Mouse (Mus musculus) forebrain, embryonic 10.5 days (tissue): ENCODE results near the gene Aim2. TPM values are rescaled to one million over a fixed set of nuclear protein-coding genes. Genes with fewer than 3 reads are reported as not detected.
"Not testable (repeated sequence)": the region's sequence is repeated elsewhere in the genome, so short reads cannot be mapped to it uniquely, and the experiment has no call there.

Experiments
- DNase-seq: peaks from one replicate; pipeline ENCODE4 v3.0.0-alpha.2; 2017; ENCODE audit warnings: low spot score; ENCODE audit errors: extremely low spot score
- H3K27ac ChIP-seq: fragments of 300-500 bp; sonication (generic); 2 replicates; pipeline ENCODE4 v1.5.1; 2016; ENCODE audit warnings: mild to moderate bottlenecking
- H3K27me3 ChIP-seq: fragments of 300-500 bp; sonication (generic); 2 replicates; pipeline ENCODE4 v1.6.1; 2016; ENCODE audit warnings: mild to moderate bottlenecking; ENCODE audit not compliant: poor library complexity, severe bottlenecking
- H3K36me3 ChIP-seq: fragments of 300-500 bp; sonication (generic); replicated peaks from 2 replicates; pipeline ENCODE4 v1.6.1; 2016; ENCODE audit warnings: mild to moderate bottlenecking, moderate library complexity
- H3K4me1 ChIP-seq: fragments of 300-500 bp; sonication (generic); 2 replicates; pipeline ENCODE4 v1.6.1; 2016
- H3K4me3 ChIP-seq: fragments of 300-500 bp; sonication (generic); 2 replicates; pipeline ENCODE4 v1.5.1; 2016; ENCODE audit warnings: mild to moderate bottlenecking, moderate library complexity
- H3K9me3 ChIP-seq: fragments of 300-500 bp; sonication (generic); 2 replicates; pipeline ENCODE4 v1.6.1; 2016; ENCODE audit warnings: mild to moderate bottlenecking, moderate library complexity
- WGBS: fragments of 180-500 bp; shearing (Covaris S2); methylation state at CpG from one replicate; pipeline ENCODE4 v1.1.7; 2016; 5-methylcytosine and 5-hydroxymethylcytosine counted together
- polyA plus RNA-seq: library from polyadenylated mRNA; unstranded; fragments of >200 nt; fragmentation: Nextera tagmentation; extraction: Ambion mirVana; gene quantifications from 2 replicates; pipeline ENCODE4 v1.2.1, GENCODE M21; 2016

Gene Aim2
- polyA plus RNA-seq, 1 experiment from 2014 or later: 6.4 TPM

- DNase-seq: no peak
- WGBS: 89% methylated on average over 5 of the region's 5 CpGs
- no peaks in the 10 kb centered on the region for H3K27me3 ChIP-seq
- no peak overlapping the region for H3K4me3 ChIP-seq
- H3K9me3 ChIP-seq: no peaks in the 10 kb centered on the region
- H3K27ac ChIP-seq: no peak overlapping the region
- no peaks in the 10 kb centered on the region for H3K4me1 ChIP-seq
- no peaks in the 10 kb centered on the region; the same call in 1 of the 2 replicates for H3K36me3 ChIP-seq
Observed at GRCm38 (mm10) chr1:173451665-173452064, 101.0 kb downstream of the Aim2 start.

DNA sequence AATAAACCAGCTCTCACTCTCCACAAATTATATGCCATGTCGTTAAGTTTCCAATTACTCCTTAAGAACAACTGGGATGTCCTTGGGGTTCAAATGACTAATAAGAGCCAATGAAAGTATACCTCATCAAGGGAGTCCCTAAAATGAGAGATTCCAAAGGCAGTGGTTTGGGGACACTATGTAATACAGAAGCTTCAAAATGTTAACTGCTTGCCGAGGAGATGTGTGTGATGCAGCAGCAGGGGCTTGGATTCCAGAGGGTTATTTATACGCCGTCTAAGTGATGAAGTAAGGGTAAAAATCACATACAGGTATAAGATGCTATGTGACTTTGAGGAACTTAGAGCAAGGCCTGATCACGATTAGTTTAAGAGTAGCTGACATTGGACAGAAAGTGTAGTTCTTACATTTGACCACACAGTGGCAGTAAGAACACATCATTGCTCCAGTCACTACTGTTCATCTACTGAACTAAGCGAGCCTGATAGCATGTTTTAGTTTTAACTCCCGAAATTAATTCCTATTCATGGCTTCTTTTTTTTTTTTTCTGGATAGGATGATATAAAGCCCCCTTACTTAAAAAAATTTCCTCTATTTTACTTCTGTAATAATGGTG lies 105.6 kb downstream of the Aim2 start:
- Histone ChIP-seq H3K27ac (no peak overlapping the region), H3K4me1 (no peaks in the 10 kb centered on the region), H3K36me3 (no peaks in the 10 kb centered on the region), H3K4me3 (no peak overlapping the region), H3K9me3 (no peaks in the 10 kb centered on the region), H3K27me3 (no peaks in the 10 kb centered on the region)
- WGBS: 63% methylated on average over 7 of the region's 7 CpGs
- DNase-seq: no peak

DNA sequence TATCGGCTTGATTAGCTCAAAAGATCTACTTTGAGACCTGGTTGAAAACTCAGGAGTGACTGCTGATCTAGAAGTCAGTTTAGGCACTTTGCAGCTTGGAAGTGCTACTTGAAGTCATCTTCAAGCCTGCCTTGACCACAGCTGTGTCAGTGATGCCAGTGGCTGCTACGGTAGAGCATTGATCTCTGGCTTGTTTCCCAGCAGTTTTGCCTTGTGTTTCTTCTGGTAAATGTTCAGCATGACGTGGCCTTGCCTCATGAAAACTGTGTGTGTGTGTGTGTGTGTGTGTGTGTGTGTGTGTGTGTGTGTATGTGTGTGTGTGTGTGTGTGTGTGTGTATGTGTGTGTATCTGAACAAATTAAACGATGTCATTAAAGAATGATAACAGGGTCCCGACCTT lies 106.1 kb downstream of the Aim2 start:
- Histone ChIP-seq H3K27me3 (no peaks in the 10 kb centered on the region), H3K27ac (no peak overlapping the region), H3K4me1 (peaks cover 3% of the 10 kb centered on the region), H3K36me3 (no peaks in the 10 kb centered on the region), H3K9me3 (no peaks in the 10 kb centered on the region), H3K4me3 (no peak overlapping the region)
- no peak for DNase-seq
- WGBS: 94% methylated on average over 5 of the region's 5 CpGs

DNA sequence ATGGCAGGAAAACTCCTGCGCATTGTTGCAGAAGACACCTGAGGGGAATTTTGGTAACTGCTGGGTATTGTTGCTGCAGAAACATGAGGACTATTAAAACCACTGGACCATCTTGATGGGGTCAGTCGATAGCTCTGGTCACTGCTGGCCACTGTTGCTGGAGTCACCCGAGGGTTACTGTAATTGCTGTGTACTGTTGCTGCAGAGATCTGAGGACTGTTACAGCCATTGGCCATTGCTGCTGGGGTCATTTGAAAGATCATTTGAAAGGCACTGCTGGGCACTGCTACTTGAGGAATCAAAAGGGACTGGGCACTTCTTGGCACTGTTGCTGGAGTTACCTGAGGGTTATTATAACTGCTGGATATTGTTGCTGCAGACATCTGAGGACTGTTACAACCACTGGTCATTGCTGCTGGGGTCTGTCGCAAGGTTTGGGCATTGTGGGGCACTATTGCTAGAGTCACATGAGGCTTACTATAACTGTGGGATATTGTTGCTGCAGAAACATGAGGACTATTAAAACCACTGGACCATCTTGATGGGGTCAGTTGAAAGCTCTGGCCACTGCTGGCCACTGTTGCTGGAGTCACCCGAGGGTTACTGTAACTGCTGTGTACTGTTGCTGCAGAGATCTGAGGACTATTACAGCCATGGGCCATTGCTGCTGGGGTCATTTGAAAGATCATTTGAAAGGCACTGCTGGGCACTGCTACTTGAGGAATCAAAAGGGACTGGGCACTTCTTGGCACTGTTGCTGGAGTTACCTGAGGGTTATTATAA lies 129.9 kb downstream of the Aim2 start:
- 91% methylated on average over 5 of the region's 5 CpGs for WGBS
- DNase-seq, H3K9me3 ChIP-seq, H3K27ac ChIP-seq, H3K4me3 ChIP-seq, H3K36me3 ChIP-seq, H3K27me3 ChIP-seq, H3K4me1 ChIP-seq: not testable (repeated sequence)

DNA sequence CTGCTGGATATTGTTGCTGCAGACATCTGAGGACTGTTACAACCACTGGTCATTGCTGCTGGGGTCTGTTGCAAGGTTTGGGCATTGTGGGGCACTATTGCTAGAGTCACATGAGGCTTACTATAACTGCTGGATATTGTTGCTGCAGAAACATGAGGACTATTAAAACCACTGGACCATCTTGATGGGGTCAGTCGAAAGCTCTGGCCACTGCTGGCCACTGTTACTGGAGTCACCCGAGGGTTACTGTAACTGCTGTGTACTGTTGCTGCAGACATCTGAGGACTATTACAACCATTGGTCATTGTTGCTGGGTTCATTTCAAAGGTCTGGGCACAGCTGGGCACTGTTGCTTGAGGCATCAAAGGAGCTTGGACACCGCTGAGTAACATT lies 130.5 kb downstream of the Aim2 start:
- H3K4me1 ChIP-seq, H3K27ac ChIP-seq, H3K36me3 ChIP-seq, H3K4me3 ChIP-seq, H3K9me3 ChIP-seq, H3K27me3 ChIP-seq, DNase-seq: not testable (repeated sequence)
- WGBS: 90% methylated on average over 3 of the region's 3 CpGs

GRCm38 (mm10) chr1:173490812-173491480 lies 140.3 kb downstream of the Aim2 start, which contains the start of gene Ifi206:
Gene Ifi206 (minus strand): TSS chr1:173491041.
- not testable (repeated sequence) for H3K4me3 ChIP-seq, H3K27me3 ChIP-seq, H3K4me1 ChIP-seq, H3K27ac ChIP-seq, H3K9me3 ChIP-seq, DNase-seq, H3K36me3 ChIP-seq
- WGBS: 82% methylated on average over 3 of the region's 3 CpGs

DNA sequence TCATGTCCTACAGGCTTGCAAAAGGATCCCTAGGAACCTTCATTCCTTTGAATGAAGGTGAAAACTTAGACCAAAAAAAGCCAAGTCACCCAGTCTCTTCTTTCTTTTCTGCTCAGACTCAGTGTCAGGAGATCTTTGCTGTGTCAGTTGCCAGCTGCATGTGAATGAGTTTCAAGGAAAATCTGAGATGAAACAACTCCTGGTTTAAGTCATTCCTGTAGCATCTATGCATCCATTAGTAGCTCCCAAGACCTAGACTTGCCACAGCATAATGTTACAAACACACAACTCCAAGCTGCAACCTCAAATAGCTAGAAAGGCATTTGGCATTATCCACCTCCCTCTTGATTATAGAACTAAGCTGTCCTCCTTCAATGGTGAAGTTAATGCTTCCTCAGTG lies 140.8 kb downstream of the Aim2 start:
- not testable (repeated sequence) for H3K9me3 ChIP-seq, H3K4me3 ChIP-seq, H3K4me1 ChIP-seq, DNase-seq, H3K27ac ChIP-seq, H3K36me3 ChIP-seq, H3K27me3 ChIP-seq

DNA sequence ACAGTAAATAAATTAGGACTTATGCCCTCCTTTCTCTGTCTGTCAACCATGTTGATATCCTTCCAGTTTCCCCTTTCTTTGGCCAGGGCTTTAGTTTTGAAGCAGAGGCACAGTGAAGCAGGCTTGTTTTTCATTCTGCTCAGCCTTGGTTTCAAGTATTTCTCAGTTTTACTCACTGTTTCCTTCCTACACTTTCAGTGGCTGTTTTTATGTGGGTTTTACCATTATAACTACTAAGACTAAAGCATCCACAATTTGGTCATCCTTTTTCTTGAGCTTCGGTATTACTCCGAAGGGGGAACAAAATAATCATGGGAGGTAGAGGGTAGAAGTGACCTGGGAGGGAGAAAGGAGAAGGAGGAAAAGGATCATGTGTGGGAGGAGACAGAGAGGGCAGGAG lies 159.9 kb downstream of the Aim2 start:
- not testable (repeated sequence) for H3K27me3 ChIP-seq, H3K4me3 ChIP-seq, H3K4me1 ChIP-seq, DNase-seq, H3K27ac ChIP-seq, H3K36me3 ChIP-seq, H3K9me3 ChIP-seq
- WGBS: 96% methylated on average over 2 of the region's 2 CpGs

Other genes with a start within 250 kb of the Aim2 start
- gene Olfr1408, start 213.5 kb upstream of the Aim2 start, polyA plus RNA-seq: not detected in 2 replicates
- not detected in 2 replicates for gene Olfr1406, start 160.2 kb upstream of the Aim2 start, polyA plus RNA-seq
- gene Olfr218, start 153.1 kb upstream of the Aim2 start, polyA plus RNA-seq: not detected in 2 replicates
- gene Olfr1404, start 138.5 kb upstream of the Aim2 start, polyA plus RNA-seq: not detected in 2 replicates
- not detected in 2 replicates for gene Fcer1a, start 123.7 kb upstream of the Aim2 start, polyA plus RNA-seq
- not detected in 2 replicates for gene Olfr418, start 84.9 kb upstream of the Aim2 start, polyA plus RNA-seq
- gene Mptx2, start 73.1 kb upstream of the Aim2 start, polyA plus RNA-seq: not detected in 2 replicates
- gene Ackr1, start 17.1 kb upstream of the Aim2 start, polyA plus RNA-seq: 0.95 and 1.1 TPM in 2 replicates
- 1.6 and 1.9 TPM in 2 replicates for gene Cadm3, start 16.8 kb downstream of the Aim2 start, polyA plus RNA-seq
- gene Ifi206, start 140.2 kb downstream of the Aim2 start, polyA plus RNA-seq: not detected in 2 replicates
- gene Ifi214, start 185.1 kb downstream of the Aim2 start, polyA plus RNA-seq: not detected in 2 replicates
- gene Ifi213, start 248.4 kb downstream of the Aim2 start, polyA plus RNA-seq: not detected in 2 replicates